Mouse (Mus musculus) lung, embryonic 16.5 days (tissue): Measurements from ENCODE around the gene Pam. TPM values are rescaled to one million over a fixed set of nuclear protein-coding genes. Genes with fewer than 3 reads are reported as not detected.
A peak's percentile ranks its signal among the peaks of the same experiment; 100 is the strongest.

Experiments
- ATAC-seq: fragments of 200-750 bp; cut with Nextera tagmentation; 2 replicates; pipeline ENCODE4 v1.8.0; 2017; ENCODE audit warnings: low read depth, mild to moderate bottlenecking, moderate library complexity
- H3K27ac ChIP-seq: fragments of 300-500 bp; sonication (generic); 2 replicates; pipeline ENCODE4 v1.5.1; 2014; ENCODE audit warnings: mild to moderate bottlenecking, control low read depth, low read length
- H3K27me3 ChIP-seq: fragments of 300-500 bp; sonication (generic); 2 replicates; pipeline ENCODE4 v1.6.1; 2014; ENCODE audit warnings: low read depth, low read length, mixed read lengths; ENCODE audit not compliant: control insufficient read depth, insufficient read depth
- H3K36me3 ChIP-seq: fragments of 300-500 bp; sonication (generic); 2 replicates; pipeline ENCODE4 v1.6.1; 2014; ENCODE audit warnings: low read length; ENCODE audit not compliant: control insufficient read depth, insufficient read depth
- H3K4me1 ChIP-seq: fragments of 300-500 bp; sonication (generic); replicated peaks from 2 replicates; pipeline ENCODE4 v1.6.1; 2014; ENCODE audit warnings: low read length, mixed read lengths; ENCODE audit not compliant: control insufficient read depth, insufficient read depth
- H3K4me2 ChIP-seq: fragments of 300-500 bp; sonication (generic); 2 replicates; pipeline ENCODE4 v1.6.1; 2014; ENCODE audit warnings: low read depth, low read length, control low read depth
- H3K4me3 ChIP-seq: fragments of 300-500 bp; sonication (generic); 2 replicates; pipeline ENCODE4 v1.5.1; 2014; ENCODE audit warnings: mild to moderate bottlenecking, low read length, control low read depth
- H3K9ac ChIP-seq: fragments of 300-500 bp; sonication (generic); 2 replicates; pipeline ENCODE4 v1.6.1; 2014; ENCODE audit warnings: low read length, control low read depth
- H3K9me3 ChIP-seq: fragments of 300-500 bp; sonication (generic); 2 replicates; pipeline ENCODE4 v1.6.1; 2016; ENCODE audit warnings: low read length; ENCODE audit not compliant: control insufficient read depth
- WGBS: fragments of 180-500 bp; shearing (Covaris S2); extraction: QIAGEN DNeasy Blood & Tissue Kit; methylation state at CpG from one replicate; pipeline ENCODE4 v1.1.7; 2014; 5-methylcytosine and 5-hydroxymethylcytosine counted together
- polyA plus RNA-seq: library from polyadenylated mRNA; unstranded; fragments of >200 nt; fragmentation: Nextera tagmentation; extraction: Ambion mirVana; gene quantifications from 2 replicates; pipeline ENCODE4 v1.2.1, GENCODE M21; 2015

Pam gene
- polyA plus RNA-seq, 1 experiment from 2014 or later, result 61.4 TPM

DNA sequence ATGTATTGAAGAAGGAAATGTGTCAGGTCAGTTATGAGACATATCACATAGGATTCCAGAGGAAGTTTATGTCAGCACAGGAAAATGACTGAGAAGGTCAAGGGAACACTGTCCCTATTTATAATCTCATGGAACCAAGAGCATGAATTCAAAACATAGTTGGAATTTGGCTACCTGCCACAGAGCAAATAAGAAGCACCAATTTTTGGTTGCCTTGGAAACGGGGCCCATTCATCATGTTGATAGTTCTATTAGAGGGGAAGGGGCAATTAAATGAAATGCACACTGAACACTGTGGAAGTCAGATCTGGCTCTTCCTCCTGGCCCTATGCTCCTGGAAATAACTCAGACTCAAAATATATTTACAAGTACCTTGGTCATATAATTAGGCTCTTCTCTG lies 173.6 kb downstream of the Pam start:
- Histone ChIP-seq H3K4me3 (no peak overlapping the region), H3K4me2 (no peak overlapping the region), H3K27me3 (no peaks in the 10 kb centered on the region), H3K9me3 (no peaks in the 10 kb centered on the region), H3K4me1 (peaks cover 16% of the 10 kb centered on the region), H3K36me3 (no peaks in the 10 kb centered on the region), H3K9ac (no peak overlapping the region), H3K27ac (no peak overlapping the region)
- ATAC-seq, result 0 out of 2 replicates have a peak, but pooled peaks have one; percentile 26
- WGBS, result 36% methylated on average over 1 of the region's 1 CpGs

DNA sequence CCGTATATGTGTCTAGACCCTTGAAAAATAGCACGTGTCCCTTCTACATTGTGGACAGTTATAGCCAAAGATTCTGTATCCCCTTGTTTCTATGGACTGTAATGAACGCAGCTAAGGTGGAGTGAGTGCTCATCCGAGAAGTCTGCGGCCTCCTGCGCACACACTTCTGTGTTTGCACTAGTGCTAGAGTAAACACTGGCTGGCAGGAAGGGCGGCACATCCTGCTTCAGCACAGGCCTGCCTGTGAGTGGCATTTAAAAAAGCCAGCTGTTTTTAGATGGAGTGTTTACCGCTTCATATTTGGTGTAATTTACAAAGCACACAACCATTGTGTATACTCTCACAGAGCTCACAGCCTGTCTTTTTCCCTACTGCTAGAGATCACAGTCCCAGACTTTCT lies 177.0 kb downstream of the Pam start:
- H3K9ac ChIP-seq, result no peak overlapping the region
- peak overlapping the region; percentile 5; the same call in 1 of the 2 replicates for H3K4me2 ChIP-seq
- 5% methylated on average over 8 of the region's 8 CpGs for WGBS
- H3K9me3 ChIP-seq, result no peaks in the 10 kb centered on the region
- peak overlapping the region; percentile 47 for H3K27ac ChIP-seq
- H3K36me3 ChIP-seq, result no peaks in the 10 kb centered on the region
- no peaks in the 10 kb centered on the region for H3K27me3 ChIP-seq
- peak; percentile 93 for ATAC-seq
- no peak overlapping the region for H3K4me3 ChIP-seq
- peaks cover 21% of the 10 kb centered on the region for H3K4me1 ChIP-seq

DNA sequence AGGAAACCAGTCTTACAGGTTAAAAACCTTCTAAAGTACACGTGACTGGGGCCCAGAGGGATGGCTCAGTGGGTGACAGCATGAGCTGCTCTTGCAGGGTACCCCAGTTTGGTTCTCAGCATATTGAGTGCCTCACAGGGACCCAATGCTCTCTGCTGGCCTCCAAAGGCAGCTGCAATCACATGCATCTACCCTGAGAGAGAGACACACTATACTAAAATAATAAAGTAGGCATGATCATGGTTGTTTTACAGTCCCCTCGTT lies 178.5 kb downstream of the Pam start:
- no peak overlapping the region for H3K27ac ChIP-seq
- no peak for ATAC-seq
- no peaks in the 10 kb centered on the region for H3K9me3 ChIP-seq
- WGBS, result 70% methylated on average over 2 of the region's 2 CpGs
- no peak overlapping the region for H3K9ac ChIP-seq
- H3K4me3 ChIP-seq, result no peak overlapping the region
- peaks cover 16% of the 10 kb centered on the region for H3K4me1 ChIP-seq
- no peaks in the 10 kb centered on the region for H3K36me3 ChIP-seq
- H3K27me3 ChIP-seq, result no peaks in the 10 kb centered on the region
- H3K4me2 ChIP-seq, result no peak overlapping the region

DNA sequence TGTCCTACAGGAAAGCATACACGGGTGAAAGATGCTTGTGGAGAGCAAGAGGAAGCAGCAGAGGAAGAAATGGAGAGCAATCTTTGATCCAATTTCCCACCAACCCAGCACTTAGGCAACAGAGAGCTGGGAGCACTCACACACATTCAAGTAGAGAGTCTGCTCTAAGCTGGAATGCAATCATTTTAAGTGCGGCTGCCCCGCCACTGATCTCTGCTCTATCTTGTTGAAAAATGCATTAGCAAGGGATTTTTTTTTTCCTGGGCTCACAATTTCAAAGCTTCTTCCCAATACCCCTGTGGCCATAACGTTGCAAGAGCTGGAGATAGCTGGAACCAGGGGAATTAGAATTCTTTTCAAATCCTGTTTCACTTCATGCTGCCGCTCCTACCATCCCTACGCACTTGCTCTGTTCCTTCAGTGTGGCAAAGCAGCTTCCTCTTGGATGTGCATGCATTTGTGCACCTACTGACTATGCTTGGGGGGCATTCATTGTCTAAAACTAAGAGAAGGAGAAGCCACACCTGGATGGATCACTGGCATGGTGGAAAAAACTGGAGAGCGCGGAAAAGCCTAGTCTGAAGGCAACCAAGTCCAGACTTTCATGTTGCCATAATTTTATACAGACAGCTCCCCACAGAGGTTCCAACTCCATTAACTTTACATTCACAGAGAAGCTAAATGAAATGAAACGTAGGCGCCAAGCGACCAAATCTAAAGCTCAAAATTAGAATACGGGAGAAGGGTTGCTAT lies 179.1 kb downstream of the Pam start:
- 63% methylated on average over 12 of the region's 12 CpGs for WGBS
- H3K4me2 ChIP-seq, result no peak overlapping the region
- peaks cover 14% of the 10 kb centered on the region for H3K4me1 ChIP-seq
- H3K27ac ChIP-seq, result no peak overlapping the region
- ATAC-seq, result no peak
- no peak overlapping the region for H3K9ac ChIP-seq
- H3K36me3 ChIP-seq, result no peaks in the 10 kb centered on the region
- H3K4me3 ChIP-seq, result no peak overlapping the region
- no peaks in the 10 kb centered on the region for H3K9me3 ChIP-seq
- no peaks in the 10 kb centered on the region for H3K27me3 ChIP-seq

DNA sequence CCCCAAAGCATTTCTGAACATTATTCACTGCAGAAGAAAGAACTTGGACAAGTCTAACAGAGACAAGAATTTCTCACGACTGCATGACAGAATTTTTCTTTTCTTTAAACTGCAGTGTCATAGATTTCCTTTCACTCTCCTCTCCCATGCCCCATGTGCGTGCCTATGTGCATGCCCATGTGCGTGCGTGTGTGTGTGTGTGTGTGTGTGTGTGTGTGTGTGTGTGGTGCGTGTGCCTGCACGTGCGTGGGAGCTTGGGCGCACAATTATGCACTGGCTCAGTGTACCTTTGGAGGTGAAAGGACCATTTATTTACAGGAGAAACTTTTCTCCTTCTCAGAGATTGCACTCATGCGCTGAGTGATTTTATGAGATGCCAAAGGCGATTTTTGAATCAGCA lies 179.7 kb downstream of the Pam start:
- Histone ChIP-seq H3K27me3 (no peaks in the 10 kb centered on the region), H3K36me3 (no peaks in the 10 kb centered on the region), H3K4me2 (no peak overlapping the region), H3K4me1 (peaks cover 11% of the 10 kb centered on the region), H3K9ac (no peak overlapping the region), H3K27ac (no peak overlapping the region), H3K9me3 (no peaks in the 10 kb centered on the region), H3K4me3 (no peak overlapping the region)
- ATAC-seq, result no peak
- 70% methylated on average over 10 of the region's 10 CpGs for WGBS

DNA sequence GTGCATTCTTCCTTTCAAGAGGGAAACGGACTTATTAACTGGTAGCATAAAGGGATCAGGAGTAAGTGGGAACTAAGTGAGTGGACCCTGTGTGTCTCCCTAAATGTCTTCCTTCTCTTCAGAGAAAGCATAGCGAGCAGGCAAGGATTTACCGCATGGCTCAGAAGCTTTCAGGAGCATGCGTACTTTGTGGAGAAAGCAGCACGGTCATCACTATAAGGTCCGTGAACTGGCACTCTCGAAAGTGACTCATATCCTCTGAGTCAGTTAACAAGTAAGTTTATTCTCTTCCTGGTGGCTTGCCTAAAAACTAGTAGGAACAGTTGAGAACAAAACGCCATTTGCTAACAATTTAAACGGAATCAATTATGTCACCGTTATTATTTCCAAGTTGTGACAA lies 184.6 kb downstream of the Pam start:
- Histone ChIP-seq H3K27me3 (no peaks in the 10 kb centered on the region), H3K9ac (no peak overlapping the region), H3K36me3 (no peaks in the 10 kb centered on the region), H3K9me3 (no peaks in the 10 kb centered on the region), H3K27ac (no peak overlapping the region), H3K4me3 (no peak overlapping the region), H3K4me2 (no peak overlapping the region), H3K4me1 (no peaks in the 10 kb centered on the region)
- WGBS, result 65% methylated on average over 10 of the region's 10 CpGs
- ATAC-seq, result no peak

DNA sequence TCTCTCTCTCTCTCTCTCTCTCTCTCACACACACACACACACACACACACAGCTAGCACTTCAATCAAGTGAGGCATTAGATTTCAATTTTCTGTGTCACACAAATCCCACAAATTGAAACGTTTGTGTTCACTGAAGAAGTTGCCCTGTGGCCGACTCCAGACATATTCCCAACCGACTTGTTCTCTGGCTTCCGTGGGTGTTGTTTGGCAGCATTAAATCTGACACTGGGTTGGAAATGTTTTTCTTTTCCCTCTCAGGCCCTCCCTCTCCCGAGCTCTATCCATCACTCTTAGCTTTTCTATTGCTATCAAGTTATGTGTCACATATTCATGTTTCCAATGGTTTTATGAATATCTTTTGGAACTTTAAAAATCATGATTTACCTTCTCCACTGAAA lies 185.9 kb downstream of the Pam start:
- no peak overlapping the region for H3K4me2 ChIP-seq
- H3K4me1 ChIP-seq, result no peaks in the 10 kb centered on the region
- no peaks in the 10 kb centered on the region for H3K36me3 ChIP-seq
- no peaks in the 10 kb centered on the region for H3K27me3 ChIP-seq
- 47% methylated on average over 5 of the region's 5 CpGs for WGBS
- no peak for ATAC-seq
- H3K9ac ChIP-seq, result no peak overlapping the region
- H3K9me3 ChIP-seq, result no peaks in the 10 kb centered on the region
- no peak overlapping the region for H3K27ac ChIP-seq
- H3K4me3 ChIP-seq, result no peak overlapping the region

DNA sequence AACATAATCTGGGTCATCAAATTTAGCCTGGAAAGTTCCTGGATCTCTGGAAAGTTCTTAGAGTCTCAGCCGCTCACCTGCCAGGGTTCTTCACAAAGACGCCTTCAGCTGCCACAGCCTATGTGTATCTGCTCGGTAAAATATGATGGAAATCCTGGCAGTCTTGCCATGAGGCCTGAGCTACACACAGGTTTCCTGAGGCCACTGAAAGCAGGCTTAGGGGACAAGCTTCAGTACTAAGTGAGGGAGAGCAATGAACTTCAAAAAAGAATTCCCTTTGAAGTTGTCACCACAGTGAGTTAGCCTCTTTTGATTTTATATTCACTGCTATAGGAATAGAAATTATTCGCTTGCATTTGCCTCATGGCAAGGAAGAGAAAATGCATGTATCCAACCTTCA lies 186.7 kb downstream of the Pam start:
- H3K4me2 ChIP-seq, result no peak overlapping the region
- H3K27ac ChIP-seq, result no peak overlapping the region
- no peaks in the 10 kb centered on the region for H3K36me3 ChIP-seq
- no peaks in the 10 kb centered on the region for H3K27me3 ChIP-seq
- H3K9ac ChIP-seq, result no peak overlapping the region
- ATAC-seq, result no peak
- WGBS, result 83% methylated on average over 4 of the region's 4 CpGs
- H3K4me3 ChIP-seq, result no peak overlapping the region
- no peaks in the 10 kb centered on the region for H3K4me1 ChIP-seq
- no peaks in the 10 kb centered on the region for H3K9me3 ChIP-seq

DNA sequence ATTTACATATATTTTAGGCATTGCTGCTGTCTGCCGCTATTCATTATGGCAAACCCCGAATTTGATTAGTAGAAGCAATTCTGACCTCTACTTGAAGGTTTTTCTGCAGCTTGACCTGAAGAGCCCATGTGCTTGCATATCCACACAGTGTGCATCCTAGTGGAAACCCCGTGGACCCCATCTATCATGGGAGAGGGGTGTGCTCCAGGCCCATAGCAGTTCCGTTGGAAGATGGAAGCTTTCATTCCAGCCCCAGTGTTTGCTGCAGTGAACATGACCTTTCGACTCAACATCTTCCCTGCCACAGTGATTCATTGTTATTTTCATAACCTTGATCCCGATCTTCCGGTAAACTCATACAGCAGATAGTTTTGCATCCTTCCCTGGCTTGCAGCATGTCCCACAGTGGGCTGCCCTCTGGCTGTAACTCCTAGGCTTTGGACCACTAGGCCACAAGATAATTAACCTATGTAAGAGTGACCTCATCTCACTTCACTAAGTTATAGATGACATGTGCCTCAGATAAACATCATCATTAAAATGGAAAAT lies 191.5 kb downstream of the Pam start:
- WGBS, result 51% methylated on average over 7 of the region's 7 CpGs

More for the DNA sequence above, 191.5 kb downstream of the Pam start:
- H3K36me3 ChIP-seq, result no peaks in the 10 kb centered on the region
- H3K4me1 ChIP-seq, result no peaks in the 10 kb centered on the region
- no peaks in the 10 kb centered on the region for H3K9me3 ChIP-seq
- no peak overlapping the region for H3K4me2 ChIP-seq
- no peak overlapping the region for H3K9ac ChIP-seq
- no peak for ATAC-seq
- H3K4me3 ChIP-seq, result no peak overlapping the region
- H3K27me3 ChIP-seq, result no peaks in the 10 kb centered on the region
- no peak overlapping the region for H3K27ac ChIP-seq
